Mouse (Mus musculus) brain, embryonic 14.5 days (tissue): ENCODE data around the gene Pex14.

Experiments
- CTCF ChIP-seq: fragments of 200-500 bp; IDR thresholded peaks from 2 replicates; pipeline ENCODE4 v1.5.1; 2012; ENCODE audit warnings: inconsistent platforms, mild to moderate bottlenecking, moderate library complexity, borderline replicate concordance; ENCODE audit not compliant: insufficient read depth, insufficient read length; ENCODE audit errors: extremely low read depth
- POLR2A ChIP-seq: fragments of 200-500 bp; IDR thresholded peaks from 2 replicates; pipeline ENCODE4 v1.6.1; 2012; ENCODE audit warnings: mild to moderate bottlenecking, inconsistent platforms, borderline replicate concordance; ENCODE audit not compliant: poor library complexity, insufficient read depth, insufficient read length, severe bottlenecking; ENCODE audit errors: extremely low read depth

DNA sequence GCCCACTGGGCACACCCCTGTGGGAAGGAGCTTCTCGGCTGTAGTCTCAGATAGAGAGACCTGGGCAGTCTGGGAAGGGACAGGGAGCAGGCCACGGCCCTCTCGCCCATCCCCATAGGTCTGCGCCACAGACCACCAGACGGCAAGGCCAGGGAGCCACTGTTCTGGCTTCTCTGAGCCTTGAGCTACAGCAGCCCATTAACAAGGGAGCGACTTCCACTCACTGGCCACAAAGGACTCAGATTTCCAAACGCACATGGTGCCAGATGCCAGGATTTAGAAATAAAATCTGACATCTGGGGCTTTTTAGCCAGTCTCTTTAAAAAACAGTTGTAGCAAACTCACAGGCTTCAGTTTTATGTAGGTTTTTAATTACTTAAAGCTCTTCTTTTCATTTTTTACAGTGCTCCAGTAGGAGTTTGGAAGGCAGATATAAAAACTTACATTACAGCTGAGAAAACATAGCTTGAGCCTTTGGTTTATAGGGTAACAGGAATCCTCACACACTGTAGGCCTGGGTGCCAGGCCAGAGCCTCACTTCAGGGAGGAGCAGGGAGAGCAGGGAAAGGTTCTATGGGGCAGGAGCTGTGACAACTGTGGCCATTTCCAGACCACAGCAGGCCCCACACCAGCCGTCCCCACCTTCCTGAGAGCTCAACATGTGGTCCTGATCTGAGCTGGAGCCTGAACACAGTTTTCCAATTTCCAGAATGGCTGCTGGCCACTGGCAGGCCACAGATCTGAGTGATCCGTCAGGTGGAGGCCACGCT lies 134.9 kb downstream of the Pex14 start:
- TF ChIP-seq CTCF: no peak
- no peak for TF ChIP-seq POLR2A
